Mouse (Mus musculus): ENCODE measurements around the gene Olfr186. TPM values are rescaled to one million over a fixed set of nuclear protein-coding genes. Genes with fewer than 3 reads are reported as not detected.
"Not testable (repeated sequence)": the region's sequence is repeated elsewhere in the genome, so short reads cannot be mapped to it uniquely, and the experiment has no call there.

The Olfr186 gene
- total RNA-seq (2014; rRNA removed) (not detected in 2 replicates), polyA plus RNA-seq (2012; rRNA removed) (not detected in 2 replicates)

- Histone ChIP-seq H3K36me3 (ENCODE audit: control insufficient read depth, insufficient read depth, low read length) (no peaks in the 10 kb centered on the region), H3K27ac (replicated peaks; ENCODE audit: insufficient read depth, low read depth, low read length) (no peak within 1 kb of the TSS), H3K4me1 (ENCODE audit: control insufficient read depth, insufficient read depth, low read length) (no peaks in the 10 kb centered on the region), H3K27me3 (ENCODE audit: control insufficient read depth, insufficient read depth, low read length) (no peaks in the 10 kb centered on the region), H3K4me3 (ENCODE audit: insufficient read depth, low read depth, low read length) (no peak within 1 kb of the TSS), H3K79me2 (ENCODE audit: control insufficient read depth, insufficient read depth, low read length) (no peaks in the 10 kb centered on the region), H3K9ac (ENCODE audit: low read depth, low read length) (no peak within 1 kb of the TSS)
- DNase-seq (ENCODE audit: extremely low read depth, low read depth, low spot score), result no peak
- no peak for TF ChIP-seq POLR2A (IDR thresholded peaks at IDR 0.05; ENCODE audit: extremely low read depth, insufficient read depth, low read length)
- no peak for TF ChIP-seq CTCF (IDR thresholded peaks at IDR 0.05; ENCODE audit: low read depth, low read length)
- WGBS, result 88% methylated on average over 4 of the region's 4 CpGs
These were observed at the start of gene Olfr186 for GRCm38 (mm10) chr16:59030191-59030590. Olfr186 (minus strand) TSS chr16:59030291.

- Histone ChIP-seq H3K36me3 (ENCODE audit: control insufficient read depth, insufficient read depth, low read length) (no peaks in the 10 kb centered on the region), H3K4me3 (ENCODE audit: insufficient read depth, low read depth, low read length) (no peak within 1 kb of the TSS), H3K9ac (ENCODE audit: low read depth, low read length) (no peak within 1 kb of the TSS), H3K27ac (replicated peaks; ENCODE audit: insufficient read depth, low read depth, low read length) (no peak within 1 kb of the TSS), H3K4me1 (ENCODE audit: control insufficient read depth, insufficient read depth, low read length) (no peaks in the 10 kb centered on the region), H3K27me3 (ENCODE audit: control insufficient read depth, insufficient read depth, low read length) (no peaks in the 10 kb centered on the region), H3K79me2 (ENCODE audit: control insufficient read depth, insufficient read depth, low read length) (no peaks in the 10 kb centered on the region)
- WGBS, result 80% methylated on average over 5 of the region's 5 CpGs
- no peak for DNase-seq (ENCODE audit: extremely low read depth, low read depth, low spot score)
- TF ChIP-seq POLR2A (IDR thresholded peaks at IDR 0.05; ENCODE audit: extremely low read depth, insufficient read depth, low read length) (no peak), CTCF (IDR thresholded peaks at IDR 0.05; ENCODE audit: low read depth, low read length) (no peak)
These were observed 47.8 kb upstream of the Olfr186 start, which contains the start of gene Olfr190 for GRCm38 (mm10) chr16:59077905-59078304. Olfr190 (minus strand) TSS chr16:59078005.

GRCm38 (mm10) chr16:59073520-59073919, 43.4 kb upstream of the Olfr186 start:
- DNase-seq (ENCODE audit: extremely low read depth, low read depth, low spot score), result no peak
- H3K36me3 ChIP-seq (ENCODE audit: control insufficient read depth, insufficient read depth, low read length), result no peaks in the 10 kb centered on the region
- no peak overlapping the region for H3K27ac ChIP-seq (replicated peaks; ENCODE audit: insufficient read depth, low read depth, low read length)
- no peaks in the 10 kb centered on the region for H3K4me1 ChIP-seq (ENCODE audit: control insufficient read depth, insufficient read depth, low read length)
- no peak overlapping the region for H3K9ac ChIP-seq (ENCODE audit: low read depth, low read length)
- no peaks in the 10 kb centered on the region for H3K79me2 ChIP-seq (ENCODE audit: control insufficient read depth, insufficient read depth, low read length)
- H3K27me3 ChIP-seq (ENCODE audit: control insufficient read depth, insufficient read depth, low read length), result no peaks in the 10 kb centered on the region
- TF ChIP-seq POLR2A (IDR thresholded peaks at IDR 0.05; ENCODE audit: extremely low read depth, insufficient read depth, low read length) (no peak), CTCF (IDR thresholded peaks at IDR 0.05; ENCODE audit: low read depth, low read length) (no peak)
- 76% methylated on average over 1 of the region's 1 CpGs for WGBS
- H3K4me3 ChIP-seq (ENCODE audit: insufficient read depth, low read depth, low read length), result no peak overlapping the region

GRCm38 (mm10) chr16:59071755-59072154, 41.7 kb upstream of the Olfr186 start:
- H3K4me3 ChIP-seq (ENCODE audit: insufficient read depth, low read depth, low read length), result no peak overlapping the region
- no peaks in the 10 kb centered on the region for H3K4me1 ChIP-seq (ENCODE audit: control insufficient read depth, insufficient read depth, low read length)
- no peaks in the 10 kb centered on the region for H3K27me3 ChIP-seq (ENCODE audit: control insufficient read depth, insufficient read depth, low read length)
- H3K27ac ChIP-seq (replicated peaks; ENCODE audit: insufficient read depth, low read depth, low read length), result no peak overlapping the region
- H3K9ac ChIP-seq (ENCODE audit: low read depth, low read length), result no peak overlapping the region
- no peaks in the 10 kb centered on the region for H3K36me3 ChIP-seq (ENCODE audit: control insufficient read depth, insufficient read depth, low read length)
- no peaks in the 10 kb centered on the region for H3K79me2 ChIP-seq (ENCODE audit: control insufficient read depth, insufficient read depth, low read length)
- no peak for DNase-seq (ENCODE audit: extremely low read depth, low read depth, low spot score)
- TF ChIP-seq POLR2A (IDR thresholded peaks at IDR 0.05; ENCODE audit: extremely low read depth, insufficient read depth, low read length) (no peak), CTCF (IDR thresholded peaks at IDR 0.05; ENCODE audit: low read depth, low read length) (no peak)

- not testable (repeated sequence) for H3K36me3 ChIP-seq (ENCODE audit: control insufficient read depth, insufficient read depth, low read length); H3K27ac ChIP-seq (replicated peaks; ENCODE audit: insufficient read depth, low read depth, low read length); DNase-seq (ENCODE audit: extremely low read depth, low read depth, low spot score); H3K4me1 ChIP-seq (ENCODE audit: control insufficient read depth, insufficient read depth, low read length); H3K27me3 ChIP-seq (ENCODE audit: control insufficient read depth, insufficient read depth, low read length); H3K9ac ChIP-seq (ENCODE audit: low read depth, low read length); H3K4me3 ChIP-seq (ENCODE audit: insufficient read depth, low read depth, low read length); H3K79me2 ChIP-seq (ENCODE audit: control insufficient read depth, insufficient read depth, low read length)
- WGBS, result 61% methylated on average over 3 of the region's 3 CpGs
These were observed 32.3 kb upstream of the Olfr186 start for GRCm38 (mm10) chr16:59062411-59062810.

GRCm38 (mm10) chr16:59049286-59049685, 19.2 kb upstream of the Olfr186 start:
- not testable (repeated sequence) for H3K79me2 ChIP-seq (ENCODE audit: control insufficient read depth, insufficient read depth, low read length); H3K27ac ChIP-seq (replicated peaks; ENCODE audit: insufficient read depth, low read depth, low read length); H3K9ac ChIP-seq (ENCODE audit: low read depth, low read length); H3K4me1 ChIP-seq (ENCODE audit: control insufficient read depth, insufficient read depth, low read length); H3K4me3 ChIP-seq (ENCODE audit: insufficient read depth, low read depth, low read length); H3K36me3 ChIP-seq (ENCODE audit: control insufficient read depth, insufficient read depth, low read length); H3K27me3 ChIP-seq (ENCODE audit: control insufficient read depth, insufficient read depth, low read length)
- WGBS, result 72% methylated on average over 2 of the region's 2 CpGs
- DNase-seq (ENCODE audit: extremely low read depth, low read depth, low spot score), result peak; percentile 8

All from liver, adult 2 months (tissue).